Mouse (Mus musculus): Measurements from ENCODE around the gene Gm47791. TPM values are rescaled to one million over a fixed set of nuclear protein-coding genes. Genes with fewer than 3 reads are reported as not detected.

The Gm47791 gene
- polyA plus RNA-seq (2017; shearing (Covaris generic)): not detected

GRCm38 (mm10) chr1:82771022-82771586, at the start of gene Gm47791:
TSS of gene Gm47791 (minus strand) at chr1:82771243.

GRCm38 (mm10) chr1:82768269-82768668, 2.8 kb downstream of the Gm47791 start, which contains the start of gene Tm4sf20:
TSS of gene Tm4sf20 (minus strand) at chr1:82768461.

DNA sequence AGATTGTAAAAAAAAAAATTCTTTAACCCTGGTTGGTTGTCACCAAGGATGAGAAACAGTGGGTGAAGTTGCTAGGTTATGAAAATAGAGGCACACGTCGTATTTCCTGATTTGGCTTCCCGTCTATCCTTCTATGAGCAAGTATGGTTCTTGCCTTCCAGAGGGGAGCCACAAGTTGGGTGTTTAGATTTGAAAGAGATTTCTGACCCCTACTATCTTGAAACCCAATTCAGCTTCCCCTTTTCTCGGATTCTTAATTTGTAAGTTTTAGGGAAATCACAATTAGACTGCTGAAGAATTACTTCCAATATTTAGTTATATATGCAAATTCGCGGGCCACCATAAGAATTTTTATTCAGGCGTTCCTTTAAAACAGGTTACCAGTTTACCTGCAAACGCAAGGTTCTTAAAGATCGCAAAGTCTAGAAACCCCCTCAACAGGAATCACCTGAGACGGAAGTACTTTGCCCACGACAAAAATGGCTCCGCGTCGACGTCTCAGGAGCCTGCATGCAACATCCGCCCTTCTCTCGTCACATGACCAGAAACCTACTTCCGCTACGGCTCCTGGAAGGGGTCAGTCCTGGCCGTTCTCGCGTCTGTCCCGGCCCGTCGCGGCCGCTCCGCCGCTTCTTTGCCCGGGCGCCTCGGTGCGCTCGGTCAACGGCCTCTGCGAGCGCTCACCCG, 46.6 kb downstream of the Gm47791 start, which contains the start of gene Mff:
Gene Mff (plus strand): TSS at position 552 of the 687 bp plus-strand sequence.

Other genes starting within 250 kb of the Gm47791 start
- not detected for gene Col4a4, start 184.4 kb downstream of the Gm47791 start, polyA plus RNA-seq (2017; shearing (Covaris generic))
- gene Col4a3, start 184.3 kb downstream of the Gm47791 start, polyA plus RNA-seq (2017; shearing (Covaris generic)): 0.10 TPM
- 137 TPM for gene Mff, start 46.4 kb downstream of the Gm47791 start, polyA plus RNA-seq (2017; shearing (Covaris generic))
- gene Tm4sf20, start 2.8 kb downstream of the Gm47791 start, polyA plus RNA-seq (2017; shearing (Covaris generic)): not detected
- 138 TPM for gene Agfg1, start 68.2 kb upstream of the Gm47791 start, polyA plus RNA-seq (2017; shearing (Covaris generic))
- not detected for gene A030005L19Rik, start 142.1 kb upstream of the Gm47791 start, polyA plus RNA-seq (2017; shearing (Covaris generic))
- not detected for gene A030014E15Rik, start 153.7 kb upstream of the Gm47791 start, polyA plus RNA-seq (2017; shearing (Covaris generic))
- not detected for gene Gm6217, start 160.2 kb upstream of the Gm47791 start, polyA plus RNA-seq (2017; shearing (Covaris generic))
- gene A030003K21Rik, start 172.1 kb upstream of the Gm47791 start, polyA plus RNA-seq (2017; shearing (Covaris generic)): not detected
- not detected for gene Gm7544, start 184.8 kb upstream of the Gm47791 start, polyA plus RNA-seq (2017; shearing (Covaris generic))
- not detected for gene Gm47955, start 189.0 kb upstream of the Gm47791 start, polyA plus RNA-seq (2017; shearing (Covaris generic))
- not detected for gene Gm47959, start 229.3 kb upstream of the Gm47791 start, polyA plus RNA-seq (2017; shearing (Covaris generic))